Mouse (Mus musculus): ENCODE measurements around the gene Cd109.

Gene Cd109

DNA sequence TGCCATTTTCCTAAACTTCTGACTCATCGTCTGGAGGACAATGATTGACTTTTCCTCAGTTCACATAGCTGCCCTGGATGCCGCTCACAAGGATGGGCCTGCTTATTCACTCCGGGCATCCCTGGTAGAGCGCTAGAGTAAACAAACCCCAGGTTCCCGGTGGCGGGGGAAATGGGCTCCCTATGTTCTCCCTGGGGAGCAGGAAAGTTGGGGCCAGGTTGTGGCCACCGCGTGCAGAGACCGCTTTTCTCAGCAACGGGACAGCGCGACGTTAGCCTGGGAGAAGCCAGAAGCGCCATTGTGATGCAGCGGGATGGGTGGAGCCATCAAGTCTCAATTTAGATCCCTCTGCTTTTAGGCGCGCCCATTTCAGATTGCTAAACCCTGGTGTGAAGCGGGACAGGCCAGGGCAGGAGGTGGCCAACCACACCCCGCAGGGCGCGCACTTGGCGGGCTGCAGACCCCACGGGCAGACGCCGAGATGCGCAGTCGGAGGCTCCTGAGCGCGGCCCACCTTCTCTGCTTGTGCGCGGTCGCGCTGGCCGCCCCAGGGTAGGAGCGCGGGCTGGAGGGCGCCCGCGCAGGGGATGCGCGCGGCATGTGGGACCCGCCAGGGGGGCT is at the start of gene Cd109:
Cd109 (plus strand) TSS at position 146 of the 621 bp plus-strand sequence.
- DNase-seq, result no peak

DNA sequence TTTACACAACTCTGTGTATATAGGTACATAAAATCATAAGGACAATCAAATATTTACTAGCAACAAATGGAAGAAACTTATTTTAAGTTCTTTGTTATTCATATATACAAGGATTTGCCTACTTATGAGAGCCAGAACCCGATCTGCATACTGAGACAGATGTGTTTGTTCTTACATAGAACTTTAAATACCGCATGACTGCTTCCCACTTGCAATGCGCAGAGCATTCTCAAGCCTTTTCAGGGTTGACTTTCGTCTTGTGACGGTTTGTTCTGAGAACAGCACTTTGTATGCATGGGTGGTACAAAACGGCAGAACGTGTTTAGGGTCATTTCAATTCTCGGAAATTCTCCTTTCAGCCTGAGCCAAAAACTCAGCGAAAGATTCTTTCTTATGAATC is 45.4 kb upstream of the Cd109 start:
- DNase-seq, result no peak

DNA sequence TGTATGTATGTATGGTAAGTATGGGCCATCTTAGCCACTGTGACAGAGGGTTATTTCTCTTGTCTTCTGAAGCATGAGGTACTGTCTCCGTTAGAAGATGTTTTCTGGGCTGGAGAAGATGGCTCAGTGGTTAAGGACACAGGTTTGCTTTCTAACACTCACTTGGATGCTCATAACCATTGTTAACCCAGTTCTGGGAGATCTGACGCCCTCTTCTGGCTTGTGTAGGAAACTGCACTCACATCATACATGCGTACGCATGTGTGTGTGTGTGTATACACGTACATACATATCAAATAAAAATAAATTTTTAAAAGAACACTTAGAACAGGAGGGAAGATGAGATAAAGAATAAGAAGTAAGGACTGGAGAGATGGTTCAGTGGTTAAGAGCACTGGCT is 38.9 kb upstream of the Cd109 start:
- no peak for DNase-seq

DNA sequence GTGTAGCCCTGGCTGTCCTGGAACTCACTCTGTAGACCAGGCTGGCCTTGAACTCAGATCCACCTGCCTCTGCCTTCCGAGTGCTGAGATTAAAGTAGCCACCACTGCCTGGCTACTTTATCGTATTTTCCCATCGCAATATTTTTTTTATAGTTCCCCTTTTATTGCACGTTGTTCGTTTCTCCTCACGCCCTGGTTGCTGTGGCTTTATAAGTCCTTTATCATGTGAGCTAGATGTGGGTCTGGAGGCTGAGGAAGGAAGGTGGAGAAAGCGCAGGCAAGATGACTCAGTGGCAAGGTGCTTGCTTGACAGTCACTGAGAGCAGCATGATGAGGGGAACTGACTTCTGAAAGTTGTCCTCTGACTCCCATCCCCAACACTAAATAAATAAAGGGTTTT is 36.5 kb upstream of the Cd109 start:
- no peak for DNase-seq

DNA sequence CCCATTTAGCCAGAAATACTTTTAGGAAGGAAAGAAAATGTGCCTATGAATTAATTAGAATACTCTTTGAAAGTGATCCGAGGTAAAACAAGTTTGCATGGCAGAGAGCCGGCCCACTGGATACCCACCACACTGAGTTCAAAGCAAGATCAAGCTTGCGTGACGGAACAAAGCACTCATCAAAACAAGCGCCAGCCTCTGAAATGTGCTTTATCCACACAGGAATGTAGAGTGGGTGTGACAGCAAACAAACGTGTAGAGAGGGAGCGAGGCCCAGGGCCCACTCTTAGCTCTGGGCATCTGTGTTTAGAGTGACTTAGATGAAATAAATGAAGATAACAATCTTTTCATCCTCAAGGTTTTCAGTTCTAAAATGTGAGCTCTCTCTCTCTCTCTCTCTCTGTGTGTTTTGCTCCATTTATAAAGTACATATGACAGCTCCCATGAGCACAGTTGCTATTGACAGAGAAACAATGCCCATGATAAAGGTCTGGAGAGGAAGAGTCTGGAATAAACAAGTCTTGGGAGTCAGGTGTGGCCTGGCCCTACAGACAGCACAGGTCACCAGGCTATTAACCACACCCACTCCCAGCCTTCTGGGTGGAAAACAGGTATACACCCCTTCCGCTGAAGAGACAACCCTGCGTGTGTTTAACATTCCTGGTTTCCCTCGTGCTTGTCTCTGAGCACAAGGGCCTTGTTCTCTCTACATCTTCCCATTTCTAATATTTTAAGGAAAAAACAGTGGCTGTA is 35.5 kb upstream of the Cd109 start:
- no peak for DNase-seq

DNA sequence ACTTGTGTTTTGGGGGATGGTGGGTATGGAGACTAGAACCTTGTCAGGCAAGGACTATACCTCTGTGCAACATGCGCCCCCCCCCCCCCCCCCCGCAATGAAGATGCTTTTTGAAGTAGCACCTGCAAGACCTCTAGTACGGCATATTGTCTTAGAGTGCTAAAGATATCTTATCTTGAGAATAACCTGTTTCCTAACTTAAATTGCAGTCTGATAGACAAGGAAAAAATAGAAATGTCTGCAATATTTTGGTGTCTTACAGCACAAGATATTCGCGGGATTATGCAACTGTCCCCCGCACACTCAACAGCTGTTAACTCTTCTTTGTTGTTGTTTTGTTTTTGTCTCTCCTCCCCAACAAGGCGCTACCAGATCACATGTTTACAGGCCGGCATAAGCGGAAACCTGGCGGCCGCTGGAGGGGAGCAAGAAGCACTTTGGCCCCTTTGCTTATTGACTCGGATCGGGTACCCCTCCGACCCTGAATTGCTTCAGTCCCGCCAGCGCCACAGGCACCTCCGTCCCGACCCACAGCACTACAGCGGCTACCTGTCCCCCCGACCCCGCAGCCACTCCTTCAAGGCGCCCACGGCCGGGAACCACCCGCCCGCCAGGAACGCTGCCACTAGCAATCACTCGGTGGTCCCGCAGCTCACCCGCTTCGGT is 28.0 kb upstream of the Cd109 start:
- DNase-seq, result peak; percentile 43

DNA sequence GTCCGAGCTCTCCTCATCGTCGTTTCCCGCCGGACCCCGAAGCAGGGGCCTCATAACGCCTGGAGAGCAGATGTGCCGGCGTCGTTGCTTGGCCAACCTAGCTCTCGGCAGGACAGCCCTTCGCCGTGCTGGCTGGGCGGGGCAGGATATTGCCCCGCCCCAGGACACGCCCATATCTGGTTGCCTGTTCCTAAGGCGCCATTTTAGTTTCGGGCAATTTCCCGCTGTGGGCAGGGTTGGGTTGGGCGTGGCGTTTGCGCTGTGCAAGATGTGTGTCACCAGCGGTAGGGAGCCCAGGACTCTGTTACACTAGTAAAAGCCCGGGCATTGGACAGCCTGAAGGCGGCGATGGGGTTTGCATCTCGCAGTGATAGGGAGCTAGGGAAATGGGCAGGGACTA is 27.4 kb upstream of the Cd109 start, which contains the start of gene Slc17a5:
Slc17a5 (minus strand) TSS at position 128 of the 400 bp plus-strand sequence.
- peak; percentile 95 for DNase-seq

DNA sequence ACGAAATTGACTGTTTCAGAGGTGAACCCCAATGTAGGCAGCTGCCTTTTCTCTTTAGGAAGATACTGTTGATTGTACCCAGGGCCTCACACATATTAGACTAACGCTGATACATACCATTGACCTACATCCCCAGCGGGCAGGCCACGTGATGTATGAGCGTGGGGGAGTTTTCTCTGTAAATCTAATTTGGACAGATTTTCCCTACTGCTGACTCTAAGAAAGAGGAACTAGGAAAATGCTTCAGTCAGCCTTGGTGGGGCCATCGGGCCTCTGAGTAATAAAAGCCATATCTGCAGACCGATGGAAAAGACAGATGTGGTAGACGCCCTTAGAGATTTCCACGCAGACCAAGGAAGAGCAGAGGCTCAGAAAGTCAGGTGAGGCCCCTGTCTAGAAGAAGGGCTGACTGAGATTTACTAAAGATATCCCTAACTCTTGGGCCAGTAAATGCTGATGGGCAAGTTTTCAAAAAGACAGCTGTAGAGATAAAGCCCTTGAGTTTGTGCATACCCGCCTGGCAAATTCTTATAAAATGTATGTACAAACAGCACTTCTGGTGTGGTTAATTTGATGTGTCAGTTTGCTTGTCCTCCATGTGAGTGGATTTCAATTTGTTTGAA is 26.8 kb upstream of the Cd109 start:
- peak; percentile 10 for DNase-seq

DNA sequence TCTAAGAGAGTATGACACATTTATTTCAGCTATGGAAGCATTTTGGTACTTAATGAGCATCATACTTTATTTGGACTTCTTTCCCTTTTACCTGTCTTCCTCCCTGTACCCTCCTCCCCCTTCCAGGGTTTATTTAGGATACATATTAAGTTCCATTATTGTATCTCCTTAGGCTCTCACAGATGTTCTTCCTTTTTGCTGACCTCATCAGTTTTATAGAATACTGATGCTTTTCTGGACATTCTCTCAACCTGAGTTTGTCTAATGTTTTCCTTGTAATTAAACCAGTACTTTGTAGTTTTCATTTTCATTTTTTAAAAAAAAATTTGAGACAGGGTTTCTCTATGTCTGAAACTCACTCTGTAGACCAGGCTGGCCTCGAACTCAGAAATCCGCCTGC is 24.9 kb upstream of the Cd109 start:
- DNase-seq, result no peak

DNA sequence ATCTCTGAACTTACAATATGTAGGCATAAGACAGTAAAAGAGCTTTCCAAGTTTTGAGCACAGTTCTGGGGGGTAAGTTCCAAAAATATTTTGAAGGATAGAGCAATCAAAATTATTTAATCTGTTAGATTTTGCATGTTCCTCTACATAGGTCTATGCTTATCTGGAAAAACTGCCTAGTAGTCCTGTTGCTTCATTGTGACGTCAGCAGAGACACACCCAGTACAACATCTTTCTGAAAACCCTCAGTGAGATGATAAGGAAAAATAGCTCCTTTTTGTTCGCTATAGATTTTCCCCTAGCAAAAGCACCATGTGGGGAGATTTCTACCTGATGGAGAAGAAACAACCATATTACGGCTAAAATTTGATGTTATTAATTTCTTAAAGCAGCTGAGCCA is 20.1 kb upstream of the Cd109 start:
- DNase-seq, result no peak

DNA sequence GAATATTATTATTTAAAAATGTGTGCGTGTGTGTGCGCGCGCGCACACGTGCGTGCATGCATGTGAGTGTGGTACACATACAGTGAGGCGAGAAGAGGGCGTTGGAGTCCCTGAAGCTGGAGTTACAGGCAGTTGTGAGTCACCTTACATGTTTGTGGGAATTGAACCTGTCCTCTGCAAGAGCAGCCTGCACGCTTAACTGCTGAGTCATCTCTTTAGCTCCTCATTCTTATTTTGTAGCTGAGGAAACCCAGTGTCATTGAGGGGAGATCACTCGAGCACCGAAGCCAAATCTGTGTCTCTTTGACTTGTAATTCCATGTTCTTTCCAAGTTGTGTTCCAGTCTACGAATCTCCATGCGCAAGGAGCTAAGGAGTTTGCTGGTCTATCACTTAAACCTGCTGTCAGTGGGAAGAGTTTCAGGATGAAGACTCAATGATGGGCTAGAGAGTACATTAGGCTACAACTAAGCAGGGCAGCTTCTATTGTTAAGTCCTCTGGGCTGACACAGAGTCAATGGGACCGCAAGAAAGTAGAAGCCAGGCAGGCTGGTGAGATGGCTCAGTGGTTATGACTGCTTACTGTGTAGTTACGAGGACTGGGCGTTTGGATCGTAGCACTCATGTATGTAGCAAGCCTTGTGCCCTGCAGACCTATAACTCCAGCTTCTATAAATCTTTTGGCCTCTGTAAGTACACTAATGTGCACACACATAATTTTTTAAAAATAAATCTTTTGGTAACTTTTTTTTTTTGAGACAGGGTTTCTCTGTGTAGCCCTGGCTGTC is 19.4 kb upstream of the Cd109 start:
- DNase-seq, result no peak

DNA sequence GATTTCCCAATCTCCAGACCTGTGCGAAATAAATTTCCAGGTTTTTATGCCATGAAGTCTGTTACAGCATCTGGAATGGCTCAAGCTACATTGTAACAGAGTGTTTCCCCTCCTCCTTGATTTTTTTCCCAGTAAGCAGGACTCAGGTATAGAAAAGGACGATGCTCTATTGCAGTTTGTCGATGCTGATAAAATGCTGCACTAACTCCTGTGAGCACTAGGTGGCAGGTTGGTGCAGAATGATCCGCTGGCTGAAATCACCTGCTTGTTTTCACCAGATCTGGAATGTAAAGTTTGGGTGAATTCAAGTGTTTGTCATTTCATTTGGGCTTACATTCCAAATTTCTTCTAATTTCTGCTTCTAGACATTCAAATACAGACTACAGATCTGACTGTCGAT is 18.5 kb upstream of the Cd109 start:
- DNase-seq, result peak; percentile 44

DNA sequence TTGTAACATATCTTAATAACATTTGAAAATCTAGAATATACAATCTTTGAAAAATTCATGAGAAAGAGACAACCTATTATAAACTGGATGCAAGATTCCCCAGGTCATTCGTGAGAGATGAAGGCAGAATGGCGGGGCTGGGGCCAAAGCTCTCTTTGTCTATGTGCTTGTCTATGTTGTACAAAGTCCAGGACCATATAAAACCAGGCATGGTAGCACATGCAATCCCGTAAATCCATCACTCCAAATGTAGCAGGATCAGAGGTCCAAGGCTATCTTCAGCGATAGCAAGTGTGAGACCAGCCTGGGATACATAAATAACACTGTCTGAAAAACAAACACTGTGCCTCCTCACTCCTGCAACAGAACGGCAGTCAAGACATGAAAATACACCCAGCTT is 15.4 kb upstream of the Cd109 start:
- no peak for DNase-seq

DNA sequence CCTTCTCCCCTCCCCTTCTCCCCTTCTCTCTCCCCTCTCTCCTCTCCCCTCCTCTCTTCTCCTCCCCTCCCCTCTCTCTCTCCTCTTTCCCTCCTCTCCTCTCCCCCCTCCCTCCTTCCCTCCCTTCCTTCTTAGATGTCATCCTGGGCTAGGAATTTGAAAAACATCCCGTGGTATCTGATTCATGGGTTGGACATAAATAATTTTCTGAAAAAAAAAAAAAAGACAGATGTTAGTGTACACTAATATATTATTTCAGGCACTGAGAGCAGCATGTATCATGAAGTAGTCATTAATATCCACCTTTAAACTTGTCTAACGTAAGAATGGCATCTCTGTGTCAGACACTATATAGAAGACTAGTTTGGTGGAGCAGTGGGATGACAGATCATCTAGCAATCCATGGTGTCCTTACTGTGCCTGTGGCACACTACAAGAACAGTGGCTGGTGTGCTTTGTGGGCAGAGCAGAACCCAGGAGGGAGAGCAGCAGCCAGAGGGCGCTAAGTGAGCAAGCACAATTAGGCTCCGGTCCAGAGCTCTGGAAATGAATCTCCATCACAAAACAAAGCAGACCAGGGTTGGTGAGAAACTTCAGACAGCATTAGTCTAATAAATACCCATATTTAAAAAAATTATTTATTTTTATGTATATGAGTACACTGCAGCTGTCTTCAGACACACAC is 14.2 kb upstream of the Cd109 start:
- no peak for DNase-seq

DNA sequence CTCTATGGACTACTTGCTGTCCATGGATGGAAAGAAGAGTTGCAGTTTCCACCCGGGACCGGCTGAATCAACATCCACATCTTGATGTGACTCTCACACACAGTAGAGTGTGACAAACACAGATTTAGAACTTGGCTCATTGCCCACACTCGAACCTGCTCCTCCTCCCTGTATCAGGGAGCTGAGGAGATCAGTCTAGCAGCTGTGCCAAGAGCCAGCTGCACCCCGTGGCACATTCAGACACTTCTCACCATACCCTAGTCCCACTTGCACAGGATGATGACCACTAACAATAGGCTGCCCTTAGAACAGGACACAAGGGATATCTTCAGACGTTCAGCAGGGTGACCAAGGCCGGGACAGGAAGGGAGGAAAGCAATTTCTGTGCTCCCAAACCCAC is 1.1 kb upstream of the Cd109 start:
- no peak for DNase-seq

DNA sequence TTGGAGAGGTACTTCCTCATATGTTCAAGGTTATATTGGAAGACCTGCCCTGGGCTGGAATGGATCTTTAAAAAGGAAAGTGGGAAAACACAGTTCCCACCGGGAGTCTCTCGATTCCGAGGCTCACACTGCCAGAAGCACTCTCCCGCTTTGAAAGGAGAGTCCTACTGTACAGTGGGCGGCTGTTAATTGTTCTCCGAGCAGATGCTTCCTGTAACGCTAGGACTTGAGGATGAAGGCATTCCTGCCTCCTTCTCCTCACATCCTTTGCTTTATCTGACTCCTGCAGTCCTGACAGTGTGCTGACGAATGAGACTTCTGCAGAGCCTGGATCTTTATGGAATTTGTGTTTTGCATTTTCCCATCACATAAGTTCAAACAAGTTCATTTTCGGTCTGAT is 3.9 kb downstream of the Cd109 start:
- no peak for DNase-seq

DNA sequence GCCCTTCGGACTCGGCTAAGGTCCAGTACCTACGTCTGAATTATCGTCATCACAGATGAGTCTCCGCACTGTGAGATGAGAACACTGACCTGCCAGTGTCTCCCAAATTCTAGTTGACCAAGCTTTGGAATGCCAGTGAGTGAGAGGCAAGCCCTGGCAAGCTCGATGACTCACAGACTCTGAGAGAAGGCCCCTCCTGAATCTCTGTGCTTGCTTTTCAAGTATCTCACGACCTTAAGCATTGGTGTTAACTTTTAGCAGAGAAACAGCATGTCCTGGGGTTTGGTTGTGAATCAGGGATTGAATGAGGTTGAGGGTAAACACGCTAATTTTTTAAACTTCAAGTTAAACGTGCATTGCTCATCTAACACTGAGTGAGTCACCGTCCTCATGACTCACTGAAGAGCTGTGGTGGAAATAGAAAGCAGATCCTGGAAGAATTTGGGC is 8.0 kb downstream of the Cd109 start:
- no peak for DNase-seq

DNA sequence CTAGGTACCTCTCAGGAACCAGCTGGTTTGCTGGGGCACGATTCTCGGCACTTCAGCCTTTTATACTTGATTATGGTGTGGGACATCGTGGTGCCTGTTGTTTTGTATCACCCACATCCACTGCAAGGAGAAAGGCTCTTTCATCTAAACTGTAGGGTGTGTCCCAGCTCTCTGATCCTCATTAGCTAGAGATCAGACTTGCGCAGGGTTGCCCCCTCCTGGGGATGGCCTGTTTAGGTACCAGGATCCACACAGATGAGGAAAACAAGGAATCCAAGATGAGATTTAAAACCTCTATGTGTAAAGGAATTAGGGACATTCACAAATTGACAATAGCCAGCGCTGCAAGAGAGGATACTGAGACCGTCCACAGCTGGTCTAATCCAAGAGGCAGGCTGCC is 14.6 kb downstream of the Cd109 start:
- no peak for DNase-seq

DNA sequence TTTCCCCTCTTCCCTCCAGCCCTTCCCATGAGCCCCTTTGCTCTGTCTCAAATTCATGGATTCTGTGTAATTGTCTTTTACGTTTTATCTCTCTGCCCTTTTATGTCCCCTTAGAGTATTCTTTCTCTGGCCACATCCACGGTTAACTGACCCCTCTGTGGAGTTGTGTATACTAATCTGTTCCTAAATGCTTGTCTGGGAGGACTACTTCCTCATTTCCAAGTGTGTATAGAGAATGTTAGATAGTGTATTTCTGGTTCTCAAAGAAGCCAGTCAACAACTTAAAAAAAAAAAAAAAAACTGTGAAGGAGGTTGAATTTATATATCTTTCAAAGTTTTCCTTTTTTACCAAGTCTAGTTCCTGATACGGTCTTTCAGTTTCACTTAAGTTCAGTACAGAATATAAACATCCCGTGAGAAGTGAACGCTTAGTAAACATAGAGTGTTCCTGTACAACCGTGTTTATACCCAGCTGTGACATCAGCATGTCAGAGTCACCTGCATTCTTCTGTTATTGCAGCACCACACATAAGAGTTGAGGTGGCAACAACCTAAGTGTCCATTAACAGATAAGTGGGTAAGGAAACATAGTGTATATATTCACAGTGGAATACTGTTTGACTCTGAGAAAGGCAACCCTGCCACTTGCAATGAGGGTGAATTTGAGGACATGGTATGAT is 16.5 kb downstream of the Cd109 start:
- no peak for DNase-seq

DNA sequence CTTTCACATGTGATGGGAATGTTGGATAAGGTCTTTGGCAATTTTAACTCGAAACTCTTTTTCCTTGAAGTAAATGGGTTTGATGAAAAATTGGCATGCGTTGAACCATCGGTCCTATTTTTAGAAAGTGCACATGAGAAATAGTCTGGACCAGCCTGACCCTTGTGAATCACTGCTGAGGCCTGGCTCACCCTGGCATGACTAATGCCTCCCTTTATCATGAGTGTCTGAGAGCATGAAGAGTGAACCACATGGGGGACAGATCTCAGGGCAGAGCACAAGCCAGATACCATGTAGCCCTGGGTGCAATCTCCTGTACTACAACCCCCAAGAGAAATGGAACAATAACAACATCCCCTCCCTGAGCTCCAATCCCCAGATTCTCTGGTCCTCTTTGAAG is 18.6 kb downstream of the Cd109 start:
- DNase-seq, result no peak

DNA sequence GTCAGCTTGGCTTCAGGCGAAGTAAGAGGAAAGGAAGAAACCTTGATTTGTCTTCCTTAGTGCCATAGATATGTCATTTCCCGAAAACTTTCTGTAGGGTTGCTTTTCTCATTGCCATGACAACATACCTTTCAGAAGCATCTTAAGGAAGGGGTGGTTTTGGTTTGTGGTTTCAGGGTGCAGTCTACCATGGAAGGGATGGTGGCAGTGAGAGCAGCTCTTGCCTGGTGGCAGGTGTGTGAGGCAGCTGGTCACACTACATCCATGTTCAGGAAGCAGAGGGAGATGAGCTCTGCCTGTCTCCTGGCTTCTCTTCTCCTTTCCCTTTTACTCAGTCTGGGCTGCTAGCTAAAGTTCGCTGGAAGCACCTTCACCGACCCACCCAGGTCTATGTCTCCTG is 26.0 kb downstream of the Cd109 start:
- no peak for DNase-seq

Measured in kidney, adult 9 months (tissue).